Mouse (Mus musculus): ENCODE measurements around the gene Tsga10ip.

- TF ChIP-seq CTCF (IDR thresholded peaks at IDR 0.05; ENCODE audit: low read depth) (no peak), EP300 (IDR thresholded peaks at IDR 0.05; ENCODE audit: low read depth) (no peak)
Observed at GRCm38 (mm10) chr19:5451766-5452165, 49.4 kb upstream of the Tsga10ip start.

All from liver, postnatal 0 days (tissue).